Mouse (Mus musculus) brain, adult 2 months (tissue): ENCODE results near the gene Usp24.

Source experiments
- DNase-seq: peaks from one replicate; pipeline ENCODE4 v3.0.0; 2011; ENCODE audit warnings: low read depth, low spot score

Usp24 gene

DNA sequence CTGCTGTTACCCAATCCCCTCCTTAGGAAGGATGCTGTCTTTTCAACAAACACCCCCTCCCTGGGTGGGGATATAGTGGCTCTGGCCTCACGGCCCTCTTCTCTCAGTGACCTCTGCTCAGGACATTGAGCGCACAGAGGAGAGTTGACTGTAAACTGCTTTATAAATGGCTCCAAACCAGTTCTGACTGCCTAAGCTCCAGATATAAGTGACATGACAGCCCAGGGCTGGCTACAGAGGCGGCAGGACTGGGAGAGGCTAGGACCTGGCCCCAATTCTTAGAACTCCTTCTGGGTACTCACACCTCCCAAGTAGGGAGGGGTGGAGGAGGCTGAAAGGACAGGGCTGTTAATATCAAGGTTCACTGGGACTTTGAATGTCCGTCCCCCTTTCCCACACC is 174.6 kb downstream of the Usp24 start:
- DNase-seq: no peak
